Mouse (Mus musculus) layer of hippocampus, adult 9-10 months (tissue): ENCODE results near the gene Zfp362.

Experiments used
- DNase-seq: peaks from one replicate; pipeline ENCODE4 v3.0.0; 2022; ENCODE audit warnings: low spot score

The Zfp362 gene

DNA sequence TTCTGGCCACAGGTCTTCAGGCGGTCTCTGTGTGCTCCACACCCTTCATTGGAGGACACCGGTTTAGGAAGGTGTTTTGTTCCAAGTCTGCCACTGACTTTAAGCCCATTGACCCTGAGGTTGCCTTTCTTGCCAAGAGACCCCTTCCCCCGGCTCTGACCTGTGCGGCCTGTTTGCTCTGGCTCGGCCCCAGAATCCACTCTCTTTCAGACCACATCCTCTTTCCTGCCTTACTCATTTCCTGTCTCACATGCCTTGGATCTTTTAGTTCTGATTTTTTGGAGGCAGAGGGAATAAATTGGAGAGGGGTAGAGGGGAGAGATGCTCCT is 76.2 kb downstream of the Zfp362 start:
- DNase-seq, result no peak

DNA sequence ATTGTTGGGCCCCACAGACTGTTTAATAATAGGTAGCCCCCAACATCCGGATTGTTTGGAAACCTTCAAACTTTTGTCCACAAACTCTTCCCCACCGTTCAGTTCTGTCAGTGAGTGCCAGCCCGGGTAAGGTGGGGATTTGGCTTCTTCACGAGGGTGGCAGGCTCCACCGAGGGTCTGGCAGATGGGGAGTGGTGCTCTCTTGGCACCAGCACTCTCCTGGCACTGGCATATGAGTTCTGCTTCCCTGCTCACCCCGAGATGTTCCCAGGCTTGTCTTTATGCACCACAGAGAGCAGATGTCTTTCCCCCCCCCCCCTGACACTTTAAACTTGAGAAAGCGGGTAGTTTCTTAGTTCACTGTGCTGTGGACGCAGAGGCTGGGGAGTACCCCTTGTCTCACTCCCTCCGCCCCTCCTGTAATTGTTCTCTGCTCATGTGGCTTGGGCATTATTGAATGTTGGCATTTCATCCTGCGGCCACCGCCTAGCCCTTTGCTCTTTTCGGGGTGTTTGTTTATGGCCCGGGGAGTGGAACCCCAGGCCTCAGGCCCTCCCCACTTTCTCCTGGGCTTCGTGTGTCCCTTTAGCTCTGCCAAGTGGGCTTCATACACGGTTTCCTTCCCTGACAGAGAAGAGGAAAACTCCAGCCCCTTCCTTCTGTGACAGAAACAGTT is 76.7 kb downstream of the Zfp362 start:
- no peak for DNase-seq

DNA sequence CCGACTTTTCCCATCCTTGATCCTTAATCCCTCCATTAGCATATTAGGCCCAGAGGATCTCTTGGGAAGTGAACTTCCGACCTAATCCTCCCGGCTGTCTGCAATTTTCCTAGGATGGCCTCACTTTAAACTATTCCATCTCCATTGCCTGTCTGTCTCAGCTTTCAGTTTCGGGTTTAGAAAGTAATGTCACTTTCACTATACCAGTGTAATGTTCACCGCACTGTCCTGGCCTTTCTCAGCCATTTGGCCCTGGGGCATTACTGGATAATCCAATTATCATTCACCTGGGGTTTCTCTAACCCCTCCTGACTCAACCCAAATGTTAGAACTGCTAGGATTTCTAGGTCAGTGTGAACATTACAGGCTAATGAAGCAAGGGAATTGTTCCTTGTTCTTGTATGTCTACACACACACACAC is 77.4 kb downstream of the Zfp362 start:
- no peak for DNase-seq

DNA sequence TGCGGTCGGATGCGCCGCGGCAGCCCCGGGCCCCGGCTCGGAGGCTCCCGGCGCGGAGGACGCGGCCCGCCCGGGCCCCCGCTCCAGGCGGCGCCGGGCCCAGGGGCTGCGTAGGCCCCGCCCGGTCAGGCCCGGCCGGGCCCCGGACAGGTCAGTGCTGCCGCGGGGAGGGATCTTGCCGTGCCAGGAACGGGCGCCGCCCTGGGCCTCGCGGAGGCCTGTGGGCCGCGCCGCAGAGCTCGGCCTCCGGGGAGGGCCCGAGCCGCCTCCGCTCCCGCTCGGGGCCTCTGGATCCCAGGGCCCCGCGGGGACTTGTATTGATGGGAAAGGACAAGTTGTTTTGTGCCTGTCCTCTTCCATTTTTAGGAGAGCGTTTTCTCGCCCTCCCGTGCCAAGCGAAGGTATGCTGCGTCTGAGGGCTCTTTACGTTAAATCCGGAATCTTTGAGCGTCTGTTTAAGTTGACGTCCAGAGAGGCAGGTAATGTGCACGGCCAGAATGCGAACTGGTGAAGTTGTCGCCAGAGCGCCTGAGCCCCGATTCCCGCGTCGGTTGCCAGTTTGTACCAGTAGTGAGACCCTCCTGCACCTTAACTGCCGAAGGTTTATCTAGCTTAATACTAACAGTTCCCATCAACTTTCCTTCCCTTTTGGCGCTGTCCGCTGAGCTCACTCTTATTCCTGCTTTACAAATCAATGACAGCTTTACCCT is 78.0 kb downstream of the Zfp362 start:
- DNase-seq, result no peak

DNA sequence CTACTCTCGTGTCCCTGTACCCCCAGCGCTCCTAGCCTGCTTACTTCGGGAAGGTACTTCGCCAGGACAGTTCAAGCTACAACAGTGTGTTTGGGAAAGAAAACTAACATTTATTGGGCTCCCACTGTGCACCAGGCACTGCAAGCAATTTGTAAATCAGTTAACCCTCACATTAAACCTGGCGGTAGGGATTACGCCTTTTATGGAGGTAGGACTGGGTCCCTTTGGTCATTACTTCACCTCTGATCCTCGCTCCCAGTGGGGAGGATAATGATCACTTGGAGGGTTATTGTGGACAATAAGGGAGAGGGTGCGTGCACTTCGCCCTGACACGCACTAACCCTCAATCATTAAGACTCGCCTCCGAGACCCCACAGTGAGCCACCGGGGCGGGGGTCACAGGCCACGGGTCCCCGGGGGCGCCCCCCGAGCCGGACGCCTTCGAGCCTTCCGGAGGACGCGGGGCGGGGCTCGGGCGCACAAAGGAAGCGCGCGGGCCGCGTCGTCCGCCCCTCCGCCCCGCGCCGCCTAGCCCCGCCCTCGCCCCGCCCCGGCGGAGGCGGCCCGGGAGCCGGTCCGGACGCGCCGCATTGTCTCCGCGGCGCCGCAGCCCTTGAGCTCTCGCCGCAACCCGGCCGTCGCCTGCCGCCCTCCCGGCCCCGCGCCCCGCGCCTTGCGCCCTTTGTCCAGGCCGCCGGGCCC is 78.7 kb downstream of the Zfp362 start:
- no peak for DNase-seq

DNA sequence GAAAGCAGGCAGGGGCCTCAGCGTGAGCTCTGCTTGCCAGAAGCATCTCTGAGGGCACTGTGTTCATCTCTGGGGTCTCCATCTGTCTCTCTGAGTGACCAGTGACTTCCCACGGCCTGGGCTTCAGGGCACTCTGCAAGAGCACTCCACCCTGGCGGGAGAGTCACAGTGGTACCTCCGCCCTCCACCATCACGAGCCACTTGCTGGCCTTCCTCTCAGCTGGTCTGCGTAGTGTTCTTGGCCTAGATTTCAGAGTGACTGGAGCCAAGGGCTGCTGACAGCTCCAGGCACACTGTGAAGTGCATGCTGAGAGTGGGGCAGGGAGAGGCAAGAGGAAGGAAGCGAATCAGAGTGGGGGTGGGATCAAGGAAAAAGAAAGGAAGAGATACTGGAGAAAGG is 81.8 kb downstream of the Zfp362 start:
- no peak for DNase-seq

DNA sequence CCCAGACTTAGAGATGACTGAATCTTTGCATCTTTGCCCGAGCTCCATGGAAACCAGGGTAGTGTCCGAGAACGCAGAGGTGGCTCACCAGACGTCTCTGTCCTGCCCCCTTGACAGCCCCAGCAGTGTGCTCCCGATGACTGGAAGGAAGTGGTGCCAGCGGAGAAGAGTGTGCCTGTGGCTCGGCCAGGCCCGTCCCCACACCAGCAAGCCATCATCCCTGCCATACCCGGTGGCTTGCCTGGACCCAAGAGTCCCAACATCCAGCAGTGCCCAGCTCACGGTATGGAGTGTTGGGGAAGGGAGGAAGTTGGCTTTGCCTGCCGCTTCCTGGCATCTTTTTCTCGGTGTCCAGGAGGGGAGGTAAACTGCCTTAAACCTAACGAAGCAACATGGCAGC is 82.4 kb downstream of the Zfp362 start:
- no peak for DNase-seq
